Mouse (Mus musculus) liver, postnatal 0 days (tissue): Measurements from ENCODE around the gene Spaca7.

Source experiments
- CTCF ChIP-seq: sonication (generic); IDR thresholded peaks from 2 replicates; pipeline ENCODE4 v1.5.1; 2016; ENCODE audit warnings: antibody characterized with exemption, low read depth
- EP300 ChIP-seq: IDR thresholded peaks from 2 replicates; pipeline ENCODE4 v1.6.1; 2016; ENCODE audit warnings: antibody characterized with exemption, low read depth, mild to moderate bottlenecking

DNA sequence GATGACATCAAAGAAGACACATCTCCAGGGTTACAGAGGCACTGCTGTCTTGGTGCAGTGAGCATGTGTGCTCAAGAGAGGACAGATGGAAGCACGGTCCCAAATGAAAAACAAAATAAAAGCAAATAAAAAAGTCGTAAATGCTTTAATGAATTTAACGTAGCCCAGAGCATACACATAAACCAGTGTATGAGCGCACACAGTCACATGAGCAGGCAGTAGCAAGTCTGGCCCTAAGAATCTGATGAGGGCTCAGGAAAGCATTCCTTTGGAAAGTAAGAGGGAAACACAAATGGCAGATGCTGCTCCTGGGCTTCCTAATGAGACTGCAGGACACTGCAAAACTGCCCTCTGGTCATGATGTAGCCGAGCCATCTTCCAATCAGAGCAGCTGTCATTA is 53.1 kb downstream of the Spaca7 start:
- no peak for TF ChIP-seq CTCF
- no peak for TF ChIP-seq EP300
